Mouse (Mus musculus) adrenal gland, postnatal 25 days (tissue): Measurements from ENCODE around the gene Olfr631. TPM values are rescaled to one million over a fixed set of nuclear protein-coding genes. Genes with fewer than 3 reads are reported as not detected.
"Not testable (repeated sequence)": the region's sequence is repeated elsewhere in the genome, so short reads cannot be mapped to it uniquely, and the experiment has no call there.

ENCODE experiments used
- DNase-seq: peaks from one replicate; pipeline ENCODE4 v3.0.0; 2021; ENCODE audit warnings: mixed read lengths
- long read RNA-seq: library from polyadenylated mRNA; stranded (forward); transcript quantifications from one replicate; pipeline ENCODE4 v2.0.0, GENCODE M21; 2021
- total RNA-seq: library from RNA; stranded (reverse); gene quantifications from 2 replicates; pipeline ENCODE4 v1.2.3, GENCODE M21; 2021

The Olfr631 gene
- total RNA-seq: not detected in 2 replicates
- long read RNA-seq: 0 reads

- no peak for DNase-seq
Measured at GRCm38 (mm10) chr7:103928525-103928924, at the start of gene Olfr631. TSS of gene Olfr631 (plus strand) at chr7:103928825.

DNA sequence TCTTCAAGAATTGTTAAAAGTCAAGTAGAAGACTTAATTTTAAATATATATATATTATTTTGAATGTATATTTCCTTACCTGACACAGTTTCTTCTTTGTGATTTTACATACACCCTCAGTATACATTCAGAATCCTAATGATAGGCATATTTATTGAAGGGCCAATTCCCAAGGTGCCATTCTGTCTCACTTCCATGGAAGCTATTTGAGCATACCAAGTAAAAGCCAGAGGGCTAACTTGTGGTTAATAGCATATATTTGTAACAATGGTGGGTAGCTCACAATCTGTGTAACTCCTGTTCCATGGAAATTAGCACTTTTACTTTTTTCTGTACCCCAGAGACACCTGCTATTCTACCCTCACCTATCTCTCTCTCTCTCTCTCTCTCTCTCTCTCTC is 42.5 kb upstream of the Olfr631 start, which contains the start of gene Olfr66:
TSS of gene Olfr66 (minus strand) at position 101 of the 400 bp plus-strand sequence.
- no peak for DNase-seq

DNA sequence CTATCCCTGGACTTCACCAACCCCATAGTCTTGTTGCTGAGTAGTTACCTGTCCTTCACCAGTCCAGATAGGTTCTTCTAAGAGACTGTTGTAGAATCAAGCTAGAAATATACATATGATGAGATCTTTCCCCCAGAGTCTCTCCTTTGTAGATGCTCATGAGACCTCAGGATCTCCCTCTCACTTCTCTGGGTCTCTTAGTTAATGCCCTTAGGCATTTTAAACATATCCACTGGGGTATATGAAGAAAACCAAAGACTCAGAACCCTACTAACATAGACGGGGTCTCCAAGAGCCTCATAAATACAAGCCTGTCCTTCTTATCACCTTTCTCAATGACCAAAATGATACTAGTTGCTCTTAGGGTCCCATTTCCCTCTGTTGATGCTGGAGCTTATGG is 34.2 kb upstream of the Olfr631 start, which contains the start of gene Olfr64:
TSS of gene Olfr64 (minus strand) at position 101 of the 400 bp plus-strand sequence.
- no peak for DNase-seq

DNA sequence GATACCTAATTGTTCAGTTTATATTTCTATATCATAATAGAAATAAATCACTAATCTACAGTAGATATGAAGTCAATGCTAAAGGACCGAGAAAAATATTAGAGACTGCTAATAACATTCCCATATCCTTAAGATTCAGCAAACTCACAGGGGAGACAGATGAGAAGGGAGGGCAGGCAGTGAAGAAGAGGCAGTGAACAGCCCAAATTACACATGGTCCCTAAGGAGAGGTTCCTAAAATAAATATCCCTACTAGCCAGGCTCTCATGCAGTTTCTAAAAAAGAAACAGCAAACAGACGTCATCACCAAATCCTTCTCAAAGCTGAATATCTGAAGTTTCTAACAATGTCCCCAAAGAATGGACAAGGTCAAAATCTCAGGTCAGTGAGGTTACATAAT is 25.4 kb upstream of the Olfr631 start, which contains the start of gene Olfr65:
TSS of gene Olfr65 (plus strand) at position 301 of the 400 bp plus-strand sequence.
- no peak for DNase-seq

DNA sequence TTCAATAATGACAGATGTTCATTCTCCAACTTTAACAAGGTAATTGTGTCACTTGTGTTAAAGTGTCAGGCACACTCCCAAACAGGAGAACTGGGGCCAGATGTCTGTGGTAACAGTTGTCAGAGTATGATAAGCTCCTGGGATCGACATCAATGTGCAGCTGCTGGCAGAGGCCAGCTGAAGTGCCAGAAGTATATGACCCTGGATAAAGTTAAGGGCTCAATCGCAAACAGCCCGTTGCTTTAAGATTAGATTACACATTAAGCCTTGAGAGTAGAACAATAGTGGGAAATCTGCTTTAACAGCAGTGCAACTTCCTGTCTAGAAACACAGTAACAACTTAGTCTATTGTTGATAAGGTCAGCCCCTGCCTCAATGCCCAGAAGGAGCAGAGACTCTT is 18.6 kb upstream of the Olfr631 start:
- no peak for DNase-seq

- DNase-seq: no peak
Measured at GRCm38 (mm10) chr7:103912969-103913511, 15.6 kb upstream of the Olfr631 start.

- DNase-seq: no peak
Measured at GRCm38 (mm10) chr7:103915338-103915737, 13.3 kb upstream of the Olfr631 start.

DNA sequence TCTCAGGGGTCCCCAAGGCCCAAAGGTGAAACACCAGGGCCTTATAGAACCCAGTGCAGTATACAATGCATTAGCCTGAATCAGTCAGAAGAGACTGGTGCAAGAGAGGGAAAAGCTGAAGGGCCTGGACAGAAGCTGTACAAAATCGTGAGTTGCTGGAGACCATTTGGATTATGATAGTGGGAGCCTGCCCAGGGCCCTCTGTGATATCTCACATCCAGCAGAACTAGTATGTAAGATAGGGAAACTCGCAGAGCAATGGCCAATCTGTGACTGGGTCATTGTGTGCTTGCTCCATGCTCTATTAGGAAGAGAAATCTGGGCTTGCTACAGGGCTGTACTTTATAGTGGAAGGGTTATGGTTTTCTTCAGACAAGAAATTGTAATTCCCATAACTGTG is 5.6 kb downstream of the Olfr631 start, which contains the start of gene Olfr632:
TSS of gene Olfr632 (plus strand) at position 84 of the 400 bp plus-strand sequence.
- no peak for DNase-seq

DNA sequence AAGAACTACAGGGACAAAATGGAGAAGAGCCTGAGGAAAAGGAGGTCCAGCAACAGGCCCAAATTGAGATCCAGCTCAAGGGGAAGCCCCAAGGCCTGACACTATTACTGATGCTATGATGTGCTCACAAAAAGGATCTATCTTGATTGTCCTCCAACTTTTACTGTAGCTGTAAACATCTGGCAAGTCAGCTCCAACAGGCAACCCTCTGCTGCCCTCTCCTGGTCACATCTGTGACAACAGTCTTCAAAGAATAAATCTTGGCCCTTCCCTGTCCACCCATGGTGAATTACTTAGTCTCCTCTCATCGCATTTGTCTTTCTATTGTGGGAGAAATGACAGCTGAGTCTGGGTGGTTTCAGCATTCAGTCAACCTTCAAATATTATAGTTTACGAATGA is 14.1 kb downstream of the Olfr631 start:
- DNase-seq: peak; percentile 11

- DNase-seq: no peak
Measured at GRCm38 (mm10) chr7:103944137-103944536, 15.5 kb downstream of the Olfr631 start, which contains the start of gene Olfr633. TSS of gene Olfr633 (plus strand) at chr7:103944437.

- DNase-seq: not testable (repeated sequence)
Measured at GRCm38 (mm10) chr7:103966873-103967272, 38.2 kb downstream of the Olfr631 start.

DNA sequence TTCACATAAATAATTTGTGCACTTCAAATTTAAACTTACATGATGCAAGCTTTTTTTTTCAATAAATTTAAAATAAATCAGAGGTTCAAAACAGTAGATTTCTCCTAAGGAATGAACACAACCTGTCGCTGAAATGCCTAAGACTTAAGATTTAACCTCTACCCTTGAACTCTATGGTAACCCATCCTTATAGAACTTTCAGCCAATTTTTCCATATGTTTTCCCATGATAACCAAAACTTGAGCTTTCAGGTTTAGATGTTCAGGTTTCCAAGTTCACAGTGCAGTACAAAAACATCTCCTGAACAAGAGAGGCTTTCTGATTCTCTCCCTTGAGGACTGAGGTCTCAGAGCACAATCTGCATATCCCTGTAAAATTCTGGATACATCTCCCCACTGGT is 42.2 kb downstream of the Olfr631 start, which contains the start of gene Olfr635:
TSS of gene Olfr635 (plus strand) at position 301 of the 400 bp plus-strand sequence.
- DNase-seq: no peak

GRCm38 (mm10) chr7:103971782-103972181 is 43.2 kb downstream of the Olfr631 start:
- no peak for DNase-seq

Other genes with a start within 250 kb of the Olfr631 start
- gene Olfr625-ps1, start 246.1 kb upstream of the Olfr631 start, total RNA-seq: not detected in 2 replicates
- gene Olfr243, start 214.2 kb upstream of the Olfr631 start, total RNA-seq: not detected in 2 replicates
- gene Olfr628, start 198.5 kb upstream of the Olfr631 start, total RNA-seq: not detected in 2 replicates
- not detected in 2 replicates for gene Olfr629, start 183.9 kb upstream of the Olfr631 start, total RNA-seq
- not detected in 2 replicates for gene Olfr630, start 171.5 kb upstream of the Olfr631 start, total RNA-seq
- not detected in 2 replicates for gene Olfr69, start 157.2 kb upstream of the Olfr631 start, total RNA-seq
- gene Olfr68, start 149.1 kb upstream of the Olfr631 start, total RNA-seq: not detected in 2 replicates
- gene Olfr67, start 137.0 kb upstream of the Olfr631 start, total RNA-seq: not detected in 2 replicates
- gene Hbb-bt, start 114.8 kb upstream of the Olfr631 start, total RNA-seq: 217 and 281 TPM in 2 replicates
- gene Hbb-bs, start 100.7 kb upstream of the Olfr631 start, total RNA-seq: 2,100 and 2,179 TPM in 2 replicates
- not detected in 2 replicates for gene Hbb-bh2, start 88.3 kb upstream of the Olfr631 start, total RNA-seq
- not detected in 2 replicates for gene Hbb-bh1, start 85.7 kb upstream of the Olfr631 start, total RNA-seq
- gene Hbb-y, start 75.6 kb upstream of the Olfr631 start, total RNA-seq: not detected in 2 replicates
- gene Olfr66, start 42.6 kb upstream of the Olfr631 start, total RNA-seq: not detected in 2 replicates
- gene Olfr64, start 34.3 kb upstream of the Olfr631 start, total RNA-seq: not detected in 2 replicates
- gene Olfr65, start 25.3 kb upstream of the Olfr631 start, total RNA-seq: not detected in 2 replicates
- not detected in 2 replicates for gene Olfr632, start 5.5 kb downstream of the Olfr631 start, total RNA-seq
- gene Olfr633, start 15.6 kb downstream of the Olfr631 start, total RNA-seq: not detected in 2 replicates
- 0.06 TPM in 1 of 2 replicates, not detected in the other for gene Olfr635, start 42.3 kb downstream of the Olfr631 start, total RNA-seq
- not detected in 2 replicates for gene Olfr638, start 69.9 kb downstream of the Olfr631 start, total RNA-seq
- 0.06 TPM in 1 of 2 replicates, not detected in the other for gene Olfr639, start 88.5 kb downstream of the Olfr631 start, total RNA-seq
- not detected in 2 replicates for gene Olfr640, start 96.7 kb downstream of the Olfr631 start, total RNA-seq
- gene Olfr641, start 106.6 kb downstream of the Olfr631 start, total RNA-seq: not detected in 2 replicates
- not detected in 2 replicates for gene Olfr642, start 123.8 kb downstream of the Olfr631 start, total RNA-seq
- not detected in 2 replicates for gene 4930516K23Rik, start 132.6 kb downstream of the Olfr631 start, total RNA-seq
- gene Olfr644, start 143.0 kb downstream of the Olfr631 start, total RNA-seq: not detected in 2 replicates
- gene Olfr645, start 156.6 kb downstream of the Olfr631 start, total RNA-seq: not detected in 2 replicates
- not detected in 2 replicates for gene Olfr646, start 176.0 kb downstream of the Olfr631 start, total RNA-seq
- gene Ubqln5, start 201.0 kb downstream of the Olfr631 start, total RNA-seq: not detected in 2 replicates
- not detected in 2 replicates for gene Olfr643, start 208.6 kb downstream of the Olfr631 start, total RNA-seq
- not detected in 2 replicates for gene Ubqln3, start 214.5 kb downstream of the Olfr631 start, total RNA-seq
- gene Ubqlnl, start 221.7 kb downstream of the Olfr631 start, total RNA-seq: not detected in 2 replicates
- not detected in 2 replicates for gene Olfm5, start 236.0 kb downstream of the Olfr631 start, total RNA-seq